Mouse (Mus musculus) gastrocnemius, postnatal 25 days (tissue): Measurements from ENCODE around the gene Adra2b. TPM values are rescaled to one million over a fixed set of nuclear protein-coding genes. Genes with fewer than 3 reads are reported as not detected.

Experiments
- DNase-seq: peaks from one replicate; pipeline ENCODE4 v3.0.0; 2022
- total RNA-seq, 2 experiments: library from RNA; stranded (reverse); gene quantifications; 1 replicate in 1 of 2; 2 replicates in 1 of 2; pipeline ENCODE4 v1.2.3; 2021

The Adra2b gene
- total RNA-seq, 2 experiments from 2014 or later: 0.64 to 0.67 TPM

- peak; percentile 49 for DNase-seq
Observed at GRCm38 (mm10) chr2:127379250-127379649, 16.2 kb downstream of the Adra2b start.

- DNase-seq: no peak
Observed at GRCm38 (mm10) chr2:127383881-127384280, 20.9 kb downstream of the Adra2b start.

- no peak for DNase-seq
Observed at GRCm38 (mm10) chr2:127387521-127387920, 24.5 kb downstream of the Adra2b start.

GRCm38 (mm10) chr2:127390352-127390751 lies 27.3 kb downstream of the Adra2b start:
- no peak for DNase-seq

- no peak for DNase-seq
Observed at GRCm38 (mm10) chr2:127390846-127391245, 27.8 kb downstream of the Adra2b start.

GRCm38 (mm10) chr2:127391323-127391722 lies 28.3 kb downstream of the Adra2b start:
- DNase-seq: no peak

GRCm38 (mm10) chr2:127394606-127395161 lies 31.7 kb downstream of the Adra2b start:
- no peak for DNase-seq

- DNase-seq: no peak
Observed at GRCm38 (mm10) chr2:127398738-127399137, 35.7 kb downstream of the Adra2b start.

- DNase-seq: no peak
Observed at GRCm38 (mm10) chr2:127411126-127411525, 48.1 kb downstream of the Adra2b start.

- no peak for DNase-seq
Observed at GRCm38 (mm10) chr2:127415806-127416205, 52.8 kb downstream of the Adra2b start.

GRCm38 (mm10) chr2:127416706-127417105 lies 53.7 kb downstream of the Adra2b start:
- no peak for DNase-seq

Other genes with a start within 250 kb of the Adra2b start
- gene Ncaph, start 229.3 kb upstream of the Adra2b start, total RNA-seq: 1 to 10 TPM; 1.7 to 2.4 TPM
- 1 to 10 TPM; 4.1 to 5.2 TPM for gene Itpripl1, start 219.8 kb upstream of the Adra2b start, total RNA-seq
- gene 1810024B03Rik, start 154.9 kb upstream of the Adra2b start, total RNA-seq: under 1 TPM; 0.23 to 0.54 TPM
- 10 to 100 TPM; 32.8 to 34.1 TPM for gene Snrnp200, start 154.8 kb upstream of the Adra2b start, total RNA-seq
- 10 to 100 TPM; 40.8 to 42.9 TPM for gene Ciao1, start 115.4 kb upstream of the Adra2b start, total RNA-seq
- 10 to 100 TPM; 22.2 to 23.6 TPM for gene Tmem127, start 115.3 kb upstream of the Adra2b start, total RNA-seq
- 100 to 1,000 TPM in 1 of 2 experiments, 10 to 100 TPM in 1; 95.4 to 105 TPM for gene Stard7, start 93.0 kb upstream of the Adra2b start, total RNA-seq
- gene Dusp2, start 27.0 kb upstream of the Adra2b start, total RNA-seq: 1 to 10 TPM in 1 of 2 experiments, under 1 TPM in 1; 0.91 to 1.1 TPM
- gene Astl, start 24.6 kb upstream of the Adra2b start, total RNA-seq: not detected
- not detected for gene Gpat2, start 62.0 kb downstream of the Adra2b start, total RNA-seq
- 10 to 100 TPM; 21.5 to 21.9 TPM for gene Fahd2a, start 81.4 kb downstream of the Adra2b start, total RNA-seq
- under 1 TPM; 0.28 to 0.38 TPM for gene Kcnip3, start 158.9 kb downstream of the Adra2b start, total RNA-seq
- not detected for gene Prom2, start 178.3 kb downstream of the Adra2b start, total RNA-seq
- 1 to 10 TPM; 1.7 to 2.1 TPM for gene Zfp661, start 223.9 kb downstream of the Adra2b start, total RNA-seq
- gene Mrps5, start 224.0 kb downstream of the Adra2b start, total RNA-seq: 10 to 100 TPM; 78.9 to 79.3 TPM